Mouse (Mus musculus) CD4-positive helper T cell, adult 2 months (primary cell): Measurements from ENCODE around the gene Dnajc27.

Experiments used
- DNase-seq: peaks from one replicate; pipeline ENCODE4 v3.0.0-alpha.2; 2012; ENCODE audit warnings: low read depth, missing footprints, low spot score

Dnajc27 gene

DNA sequence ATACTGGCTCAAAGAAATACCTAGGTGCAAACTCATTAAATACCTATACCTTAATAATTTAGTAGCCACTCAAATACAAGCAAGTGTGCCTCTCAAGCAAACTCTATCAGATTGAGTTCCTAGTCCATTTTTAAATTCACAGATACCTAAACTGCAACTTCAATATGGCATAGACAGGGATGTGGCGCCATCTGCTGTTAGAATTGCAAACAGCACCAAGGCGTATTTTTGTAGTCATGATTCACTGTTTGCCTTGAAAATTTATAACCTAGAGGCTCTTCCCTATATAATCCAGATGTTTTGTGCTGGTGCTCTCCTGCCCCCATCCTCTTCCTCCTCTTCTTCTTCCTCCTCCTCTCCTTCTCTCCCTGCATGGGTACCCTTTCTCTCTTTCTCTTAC, 2.1 kb upstream of the Dnajc27 start:
- peak; percentile 76 for DNase-seq

DNA sequence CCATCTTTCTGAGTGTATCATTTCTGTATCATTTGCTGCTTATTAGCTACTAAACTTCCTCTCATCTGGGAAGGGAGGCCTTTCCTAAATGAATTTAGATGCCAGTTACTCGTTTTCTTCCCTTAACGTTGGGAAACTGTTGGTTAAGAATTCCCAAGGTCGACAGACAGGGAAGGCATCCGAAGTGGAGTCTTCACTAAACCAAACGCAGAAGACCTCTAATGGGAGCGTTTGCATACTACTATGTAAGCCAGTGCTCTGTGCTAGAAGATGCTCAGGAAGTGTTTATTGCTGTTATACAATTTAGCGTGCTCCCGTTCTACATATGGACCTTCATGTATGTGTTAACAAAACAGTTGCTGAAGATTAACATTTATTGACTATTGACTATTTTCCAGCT, 1.1 kb downstream of the Dnajc27 start:
- no peak for DNase-seq

DNA sequence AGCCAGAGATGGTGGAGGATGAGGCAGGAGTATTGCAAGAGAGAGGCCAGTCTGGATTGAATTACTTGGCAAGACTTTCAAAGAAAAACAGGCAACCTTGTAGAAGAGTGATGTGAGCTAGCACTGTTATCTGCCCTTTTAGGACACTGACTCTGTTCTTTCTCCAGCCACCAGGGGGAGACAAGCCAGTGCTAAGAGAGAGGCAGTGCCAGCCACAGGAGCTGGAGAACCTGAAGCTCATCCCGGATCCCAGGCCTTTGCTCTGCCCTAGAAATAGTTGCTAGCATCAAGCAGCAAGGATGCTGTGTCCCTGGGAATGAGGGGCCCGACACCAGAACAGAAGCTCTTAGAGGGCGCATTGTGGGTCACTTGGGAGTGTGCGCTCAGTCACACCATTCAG, 25.0 kb downstream of the Dnajc27 start:
- DNase-seq: peak; percentile 43

DNA sequence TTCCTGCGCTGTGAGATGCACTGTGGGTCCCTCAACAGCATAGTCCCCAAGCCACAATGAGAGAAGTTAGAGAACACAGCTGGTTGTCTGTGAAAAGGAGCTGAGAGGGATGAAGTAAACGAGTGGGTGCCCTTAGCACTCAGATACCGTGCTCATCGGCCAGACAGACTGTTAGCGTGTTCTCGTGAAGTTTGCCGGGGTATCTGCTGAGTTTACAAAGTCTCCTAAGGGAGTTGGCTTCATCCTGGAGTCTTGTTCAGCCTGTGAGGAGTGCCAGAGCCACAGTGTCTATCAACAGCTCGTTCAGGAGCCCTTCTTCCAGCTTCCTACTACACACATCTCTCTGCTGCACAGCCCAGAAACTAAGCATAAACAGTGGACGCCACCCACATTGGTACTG, 33.7 kb downstream of the Dnajc27 start:
- DNase-seq: no peak

DNA sequence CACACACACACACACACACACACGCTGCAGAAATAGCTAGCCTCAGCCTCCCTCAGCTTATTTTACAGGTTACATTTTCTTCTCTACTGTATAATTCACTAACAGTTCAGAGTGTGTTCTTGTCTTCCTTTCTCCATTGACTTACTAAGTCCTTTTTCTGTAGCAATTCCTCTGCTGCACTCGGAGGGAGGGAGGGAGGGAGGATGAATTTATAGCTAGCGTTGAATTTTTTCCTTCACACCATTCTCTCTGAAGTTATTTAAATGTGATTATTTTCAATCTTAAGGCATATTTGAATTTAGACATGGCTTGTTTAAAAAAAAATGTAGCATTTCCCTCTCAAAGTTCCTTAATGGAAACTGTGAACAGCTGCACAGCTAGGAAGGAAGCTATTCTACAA, 34.8 kb downstream of the Dnajc27 start:
- DNase-seq: no peak

DNA sequence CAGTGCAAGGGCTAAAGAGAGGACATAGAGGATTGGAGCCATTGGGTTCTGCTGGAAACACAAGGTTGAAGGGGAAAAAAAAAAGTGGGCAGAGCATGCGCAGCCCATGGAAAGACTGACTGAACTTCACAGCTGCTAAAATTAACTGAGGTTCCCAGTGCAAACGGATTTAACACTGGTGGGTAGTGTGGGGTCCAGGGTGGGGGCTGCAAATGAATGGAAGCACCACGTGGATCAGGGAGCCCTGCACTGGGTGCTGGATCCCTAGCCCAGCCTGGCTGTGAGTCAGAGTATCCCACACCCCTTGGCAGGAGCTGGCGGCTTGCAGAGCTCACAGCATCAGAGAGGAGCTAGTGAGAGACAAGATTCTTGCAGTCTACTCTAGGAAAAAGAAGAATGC, 35.2 kb downstream of the Dnajc27 start:
- DNase-seq: no peak

DNA sequence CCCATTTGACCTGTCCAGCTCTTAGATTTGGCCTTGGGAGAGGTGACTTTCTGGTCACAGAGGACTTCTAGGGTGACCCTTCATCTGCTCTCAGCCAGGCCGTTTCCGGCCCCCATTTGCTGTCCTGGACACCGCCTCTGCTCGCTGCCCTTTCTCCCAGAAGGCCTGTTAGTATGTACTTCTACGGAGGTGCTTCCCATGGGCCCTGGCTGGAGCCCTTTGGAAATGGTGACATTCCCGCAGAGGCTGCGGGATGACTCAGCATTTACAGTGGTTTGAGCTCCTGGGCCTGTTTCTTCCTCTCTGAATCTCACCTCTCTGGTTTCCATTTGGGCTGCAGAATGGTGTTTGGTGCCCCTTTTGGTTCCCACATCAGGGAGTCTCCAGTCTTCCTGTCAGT, 45.0 kb downstream of the Dnajc27 start:
- DNase-seq: no peak

DNA sequence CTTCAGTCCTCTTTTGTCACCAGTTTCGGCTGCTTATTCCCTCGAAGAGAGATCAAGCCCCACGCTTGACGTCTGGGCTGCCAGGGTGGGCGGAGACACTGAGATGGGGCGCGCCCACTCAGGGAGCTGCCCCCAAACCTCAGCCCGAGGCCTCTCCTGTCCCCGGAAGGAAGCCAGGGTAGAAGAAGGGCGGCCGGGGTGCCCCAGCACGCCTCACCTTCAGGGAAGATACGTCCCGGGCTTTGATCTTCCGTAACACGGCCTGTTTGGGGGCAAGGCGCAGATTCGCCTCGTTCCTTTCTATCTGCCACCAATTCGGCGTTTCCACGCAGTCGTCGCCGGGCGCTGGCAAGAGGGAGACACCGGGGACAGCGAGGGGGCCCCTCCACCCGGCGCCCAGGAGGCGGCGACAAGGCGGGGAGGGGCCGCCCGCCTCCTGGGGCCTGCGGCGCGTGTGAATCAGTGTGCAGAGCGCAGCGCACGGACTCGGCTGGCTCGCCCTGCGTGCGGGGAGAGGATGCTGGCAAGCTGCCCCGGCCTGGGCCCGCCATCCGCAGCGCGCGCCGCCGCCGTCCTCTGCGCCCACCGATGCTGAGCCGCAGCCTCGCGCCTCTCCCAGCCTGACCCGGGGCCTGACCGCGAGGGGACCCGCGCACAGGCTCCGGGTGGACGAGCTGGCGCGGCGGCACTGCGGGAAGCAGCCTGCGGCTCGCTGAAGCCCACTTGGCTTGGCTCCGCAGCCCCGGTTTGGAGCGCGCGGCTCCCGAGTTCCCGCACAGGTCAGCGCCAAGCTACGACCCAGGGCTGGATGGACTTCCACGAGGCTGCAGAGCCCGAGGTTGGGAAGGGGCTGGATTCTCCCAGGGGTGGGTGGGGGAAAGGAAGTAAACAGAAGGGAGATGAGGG, 50.8 kb downstream of the Dnajc27 start, which contains the start of gene Adcy3:
Adcy3 (plus strand) TSS at position 163 of the 906 bp plus-strand sequence.
- peak; percentile 88 for DNase-seq

DNA sequence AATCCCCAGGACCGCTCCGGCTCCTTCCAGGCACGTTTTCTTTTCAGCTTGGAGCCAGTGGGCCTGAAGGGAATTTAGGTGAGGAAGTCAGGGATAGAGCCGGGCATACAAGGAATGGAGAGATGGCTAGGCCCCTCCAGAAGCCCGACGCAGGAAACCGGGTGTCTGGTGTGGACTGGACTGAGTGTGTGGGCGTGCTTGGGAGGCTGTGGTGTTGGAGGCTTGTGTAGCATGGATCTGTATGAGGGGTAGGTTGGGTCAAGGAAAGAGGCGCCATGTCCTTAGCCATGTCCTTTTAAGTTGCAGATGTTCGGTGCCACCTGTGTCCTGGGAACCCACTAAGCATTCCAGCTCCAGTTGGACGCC, 51.4 kb downstream of the Dnajc27 start:
- DNase-seq: peak; percentile 13

DNA sequence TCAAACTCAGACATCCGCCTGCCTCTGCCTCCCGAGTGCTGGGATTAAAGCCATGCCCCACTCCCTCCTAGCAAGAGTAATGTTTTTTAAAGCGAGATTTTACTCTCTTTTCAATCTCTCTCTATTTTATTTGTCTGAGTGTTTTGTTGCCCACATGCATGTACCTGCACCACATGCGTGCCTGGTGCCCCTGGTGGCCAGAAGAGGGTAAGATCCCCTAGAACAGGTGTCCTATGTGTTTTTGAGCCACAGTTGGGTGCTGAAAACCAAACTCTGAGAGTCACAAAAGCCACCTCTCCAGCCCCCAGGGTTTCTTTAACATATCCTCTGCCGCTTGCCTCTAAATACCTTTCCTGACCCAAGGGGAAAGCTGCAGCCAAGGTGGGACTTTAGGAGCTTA, 60.8 kb downstream of the Dnajc27 start:
- no peak for DNase-seq

DNA sequence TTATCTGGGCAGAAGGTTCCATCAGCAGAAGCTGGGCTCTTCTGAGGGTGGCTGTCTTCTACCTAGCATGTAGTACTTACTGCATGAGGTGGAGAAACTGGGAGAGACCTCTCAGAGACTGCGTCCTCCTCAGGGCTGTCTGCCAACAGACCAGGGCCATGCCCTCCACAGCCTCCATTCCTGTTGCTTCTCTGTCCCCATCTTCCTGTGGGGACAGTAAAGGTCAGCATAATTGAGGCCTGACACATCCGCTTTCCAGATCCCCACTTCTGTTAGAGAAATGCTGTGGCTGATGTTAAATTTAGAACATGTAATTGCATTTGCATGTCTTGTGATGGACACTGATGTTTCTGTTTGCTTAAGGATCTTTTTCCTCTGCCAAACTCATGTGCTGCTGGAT, 68.6 kb downstream of the Dnajc27 start:
- DNase-seq: no peak

DNA sequence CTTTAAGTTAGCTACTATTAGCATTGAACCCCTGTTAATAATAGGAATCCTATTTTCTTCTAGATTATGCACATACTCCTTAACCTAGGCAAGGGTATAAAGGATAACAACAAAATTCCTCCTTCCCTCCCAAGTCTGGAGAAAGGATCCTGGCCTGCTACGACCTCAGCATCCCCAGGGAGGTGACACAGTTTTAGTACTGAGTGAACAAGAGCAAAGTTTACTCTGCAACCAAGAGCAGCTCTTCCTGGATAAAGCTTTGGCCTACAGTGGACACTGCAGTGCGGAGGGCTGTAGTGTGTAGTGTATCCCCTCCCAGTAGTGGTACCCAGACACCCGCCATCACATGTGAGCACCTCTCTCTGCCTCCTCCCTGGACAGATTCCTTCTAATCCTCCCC, 69.6 kb downstream of the Dnajc27 start:
- no peak for DNase-seq

DNA sequence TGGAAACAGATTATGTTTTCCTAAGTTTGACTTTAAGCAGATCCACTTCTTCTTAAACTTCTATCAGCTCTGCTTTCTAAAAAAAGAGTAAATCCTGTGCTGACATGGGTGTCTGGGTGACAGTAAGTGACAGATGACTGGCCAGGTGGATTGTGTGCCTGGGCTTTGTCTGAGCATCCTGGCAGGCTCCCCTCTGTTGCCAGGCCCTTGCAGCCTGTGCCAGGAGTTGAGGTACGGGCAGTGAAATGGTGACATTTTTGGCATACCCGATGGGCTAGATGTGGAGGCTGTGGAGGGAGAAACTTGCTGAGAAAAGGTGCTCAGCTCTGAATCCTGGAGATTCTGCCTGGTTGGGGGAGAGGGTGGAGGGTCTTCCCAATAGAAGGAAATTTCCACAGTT, 75.1 kb downstream of the Dnajc27 start:
- DNase-seq: no peak

DNA sequence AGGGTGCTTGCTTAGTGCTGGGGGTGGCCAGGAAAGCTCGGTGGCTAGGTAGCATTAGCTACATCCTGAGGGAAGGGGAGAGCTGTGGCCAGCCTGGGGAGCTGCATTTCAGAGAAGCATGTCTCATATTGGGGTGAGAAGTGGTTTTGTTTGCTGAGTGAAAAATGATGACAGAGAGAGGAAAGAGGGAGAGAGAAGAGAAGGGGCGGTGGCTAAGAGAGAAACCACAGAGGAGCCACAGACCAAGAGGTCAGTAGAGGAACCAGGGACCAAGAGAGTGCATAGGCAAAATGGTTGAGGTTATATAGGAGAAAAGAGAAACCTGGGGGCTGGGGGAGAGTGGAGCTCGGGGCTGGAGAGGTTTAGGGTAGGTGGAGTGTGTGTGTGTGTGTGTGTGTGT, 75.8 kb downstream of the Dnajc27 start:
- DNase-seq: no peak

DNA sequence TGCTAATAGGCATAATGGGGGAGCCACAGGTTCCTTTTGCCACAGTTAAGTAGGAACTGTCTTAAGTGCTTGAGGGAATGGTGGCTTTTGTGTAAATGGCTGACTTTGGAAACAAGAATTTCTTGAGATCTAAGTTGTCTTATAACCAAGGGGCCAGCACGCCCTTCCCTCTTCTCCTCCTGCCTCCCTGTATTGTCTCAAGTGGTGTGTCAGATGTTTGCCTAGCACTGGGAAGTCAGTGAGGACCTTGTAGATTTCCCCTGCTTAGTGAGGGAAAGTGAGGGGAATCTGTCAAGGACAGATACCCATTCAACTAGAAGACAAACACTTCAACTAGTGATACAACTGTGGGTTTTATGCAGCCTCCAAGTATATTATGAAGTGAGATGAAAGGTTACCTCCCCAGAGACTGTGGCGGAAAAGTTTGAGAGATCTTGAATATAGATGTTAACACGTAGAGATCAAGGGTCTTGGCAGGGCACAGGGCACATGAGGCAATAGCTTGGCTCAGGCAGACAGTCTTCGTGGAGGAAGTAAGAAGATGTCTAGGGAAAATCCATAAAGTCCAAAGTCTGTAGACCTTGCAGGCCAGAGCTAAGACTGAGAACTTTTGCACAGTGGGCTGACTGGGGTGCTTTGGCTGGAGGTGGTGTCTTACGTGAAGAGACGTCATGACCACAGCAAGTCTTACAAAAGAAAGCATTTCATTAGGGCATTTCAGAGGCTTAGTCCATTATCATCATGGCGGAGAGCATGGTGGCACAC, 76.7 kb downstream of the Dnajc27 start:
- DNase-seq: no peak
